ENCODE assay signal across 12 mouse cellular contexts in the genomic region with DNA sequence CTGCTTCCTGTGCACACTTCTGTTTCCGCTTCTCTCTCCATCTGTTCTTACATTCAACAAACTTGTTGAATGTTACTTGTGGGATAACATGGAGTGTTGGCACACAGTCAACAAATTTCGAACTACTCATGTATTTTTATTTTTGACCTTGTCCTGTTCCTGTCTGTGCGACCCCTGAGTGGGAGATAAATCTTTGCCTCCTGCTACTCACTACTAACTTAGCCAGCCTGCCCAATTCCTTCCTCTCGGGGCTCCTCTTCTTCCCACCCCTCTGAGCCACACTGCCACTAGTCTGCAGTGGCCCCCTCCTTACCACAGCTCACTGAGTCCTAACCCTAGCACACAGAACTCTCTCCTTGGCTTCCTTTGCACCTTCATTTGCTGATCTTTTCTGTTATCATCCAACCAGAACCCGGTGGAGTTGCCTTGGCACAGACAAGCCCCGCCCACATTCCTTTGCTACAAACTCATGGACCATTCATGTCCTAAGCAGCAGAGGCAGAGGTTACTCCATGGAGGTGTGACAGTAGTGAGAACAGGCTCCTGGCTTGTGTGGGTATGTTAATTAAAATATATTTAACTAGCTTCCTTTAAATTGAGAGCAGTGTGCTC.
A peak's percentile ranks its signal among the peaks of the same experiment; 100 is the strongest.
DNase-seq lines count a peak whose midpoint lies in the region; ATAC-seq and TF ChIP-seq lines count a peak whose summit lies in the region.
"Had no signal": no experiment of that assay in that cellular context is flagged by ENCODE, and none has a peak within 500 bp of the region (broad histone marks: within the 10 kb centered on the region; RNA-seq: fewer than 3 reads in every experiment).

No protein-coding gene starts in this region.

- H3K4me3 ChIP-seq in heart, embryonic 12.5 days, result no peak overlapping the region
- H3K4me3 ChIP-seq in lung, embryonic 15.5 days, result no peak overlapping the region
- no peak overlapping the region for H3K4me3 ChIP-seq in lung, adult 2 months (replicated peaks; ENCODE audit: extremely low read depth, low read depth, low read length)
- H3K4me3 ChIP-seq in kidney, adult 2 months (ENCODE audit: insufficient read depth, low read depth, low read length), result no peak overlapping the region
- H3K4me3 ChIP-seq: hindbrain, embryonic 15.5 days; midbrain, embryonic 13.5 days had no signal

- no peak for TF ChIP-seq POLR2A in lung, adult 2 months (IDR thresholded peaks at IDR 0.05; ENCODE audit: borderline replicate concordance, extremely low read depth, low read depth, low read length)
- no peak for TF ChIP-seq POLR2A in kidney, adult 2 months (IDR thresholded peaks at IDR 0.05; ENCODE audit: low read depth, low read length)

- no peak for TF ChIP-seq CTCF in lung, adult 2 months (IDR thresholded peaks at IDR 0.05; ENCODE audit: insufficient read depth, low read length)
- no peak for TF ChIP-seq CTCF in kidney, adult 2 months (conservative IDR thresholded peaks at IDR 0.05; ENCODE audit: insufficient read depth, insufficient read length, low read depth, low read length)

- H3K4me1 ChIP-seq in heart, embryonic 12.5 days (replicated peaks), result peaks cover 29% of the 10 kb centered on the region
- H3K4me1 ChIP-seq in lung, embryonic 15.5 days, result peaks cover 2% of the 10 kb centered on the region; the same call in 1 of the 2 replicates
- H3K4me1 ChIP-seq in lung, adult 2 months (ENCODE audit: control insufficient read depth, insufficient read depth, low read length), result no peaks in the 10 kb centered on the region
- H3K4me1 ChIP-seq in kidney, adult 2 months (ENCODE audit: control insufficient read depth, insufficient read depth, low read length), result no peaks in the 10 kb centered on the region

- peak overlapping the region; percentile 49 for H3K27ac ChIP-seq in heart, embryonic 12.5 days (ENCODE audit: poor library complexity, severe bottlenecking)
- no peak overlapping the region for H3K27ac ChIP-seq in lung, embryonic 15.5 days
- H3K27ac ChIP-seq in kidney, adult 2 months (ENCODE audit: insufficient read depth, low read depth, low read length), result no peak overlapping the region
- H3K27ac ChIP-seq: hindbrain, embryonic 15.5 days; midbrain, embryonic 13.5 days had no signal

- WGBS in heart, embryonic 12.5 days, result 40% methylated on average over 6 of the region's 6 CpGs
- WGBS in lung, embryonic 15.5 days, result 47% methylated on average over 6 of the region's 6 CpGs
- 53% methylated on average over 6 of the region's 6 CpGs for WGBS in lung, adult 2 months
- 49% methylated on average over 6 of the region's 6 CpGs for WGBS in kidney, adult 2 months

- peak; percentile 65 for ATAC-seq in heart, embryonic 12.5 days (ENCODE audit: insufficient number of reproducible peaks, low FRiP score)
- ATAC-seq in lung, embryonic 15.5 days (ENCODE audit: borderline replicate concordance, extremely low read depth, low FRiP score, low TSS enrichment), result peak; percentile 49; the same call in 1 of the 2 replicates
- peak; percentile 17; the same call in 1 of the 2 replicates for ATAC-seq in megakaryocyte progenitor cell, adult 5-6 weeks (replicated peaks; ENCODE audit: poor library complexity)
- ATAC-seq: midbrain, embryonic 13.5 days had no signal

- no peaks in the 10 kb centered on the region for H3K27me3 ChIP-seq in heart, embryonic 12.5 days (replicated peaks)
- H3K27me3 ChIP-seq in lung, embryonic 15.5 days, result no peaks in the 10 kb centered on the region
- no peaks in the 10 kb centered on the region for H3K27me3 ChIP-seq in kidney, adult 2 months (replicated peaks; ENCODE audit: control insufficient read depth, insufficient read depth, low read length)
- H3K27me3 ChIP-seq: hindbrain, embryonic 15.5 days; midbrain, embryonic 13.5 days had no signal

- H3K36me3 ChIP-seq in heart, embryonic 12.5 days, result peaks cover 58% of the 10 kb centered on the region
- peaks cover 41% of the 10 kb centered on the region for H3K36me3 ChIP-seq in lung, embryonic 15.5 days
- H3K36me3 ChIP-seq in kidney, adult 2 months (ENCODE audit: control insufficient read depth, insufficient read depth, low read length), result peaks cover 1% of the 10 kb centered on the region

- no peaks in the 10 kb centered on the region for H3K9me3 ChIP-seq in heart, embryonic 12.5 days (replicated peaks)
- no peaks in the 10 kb centered on the region for H3K9me3 ChIP-seq in lung, embryonic 15.5 days
- H3K9me3 ChIP-seq: hindbrain, embryonic 15.5 days; midbrain, embryonic 13.5 days had no signal

- H3K4me2 ChIP-seq in heart, embryonic 12.5 days, result no peak overlapping the region
- H3K4me2 ChIP-seq in lung, embryonic 15.5 days, result no peak overlapping the region
- H3K4me2 ChIP-seq: hindbrain, embryonic 15.5 days; midbrain, embryonic 13.5 days had no signal

- DNase-seq in heart, adult 8-10 months (ENCODE audit: low spot score), result no peak
- DNase-seq in lung, adult 2 months, result no peak
- DNase-seq in kidney, adult 2 months, result peak; percentile 44
- no peak for DNase-seq in left cerebral cortex, postnatal 4 days
- no peak for DNase-seq in thymus, postnatal 14 days
- DNase-seq: cerebellum, adult 9-11 months; lung, postnatal 14 days had no signal

- intact Hi-C loops in left cerebral cortex, postnatal 4 days (cut with DNase I), result no loop called here

- H3K9ac ChIP-seq in heart, embryonic 12.5 days, result no peak overlapping the region
- H3K9ac ChIP-seq in lung, embryonic 15.5 days, result no peak overlapping the region
- H3K9ac ChIP-seq: hindbrain, embryonic 15.5 days; midbrain, embryonic 13.5 days had no signal
